Mouse (Mus musculus): ENCODE results near the gene Crmp1.

GRCm38 (mm10) chr5:37246138-37246910, 4.6 kb downstream of the Crmp1 start:
- no peak for TF ChIP-seq CTCF (IDR thresholded peaks at IDR 0.05; ENCODE audit: low read depth)
- no peak for TF ChIP-seq EP300 (IDR thresholded peaks at IDR 0.05; ENCODE audit: low read depth)
